Mouse (Mus musculus): ENCODE results near the gene Pax5. TPM values are rescaled to one million over a fixed set of nuclear protein-coding genes. Genes with fewer than 3 reads are reported as not detected.

Pax5 gene
- total RNA-seq, 2 experiments from 2014 or later, result not detected

DNA sequence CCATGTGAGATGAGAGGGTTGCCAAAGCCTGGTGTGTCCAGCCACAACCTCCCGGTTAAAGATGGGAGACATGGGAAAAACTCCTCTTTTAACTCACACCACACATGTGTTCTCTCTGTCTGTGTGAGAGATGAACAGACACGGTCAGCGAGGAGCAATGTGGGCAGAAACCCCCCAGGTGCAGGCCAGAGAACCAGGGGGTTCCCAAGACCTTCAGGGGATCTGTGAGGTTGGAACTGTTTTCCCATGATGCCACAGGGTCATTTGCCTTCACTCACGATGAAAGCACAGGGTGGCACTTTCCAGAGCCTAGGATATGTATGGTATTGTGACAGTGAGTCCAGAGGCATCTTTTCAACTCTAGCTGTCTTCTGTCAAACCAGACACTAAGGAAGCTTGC is 39.9 kb downstream of the Pax5 start:
- ATAC-seq (replicated peaks; ENCODE audit: poor library complexity, severe bottlenecking), result no peak

DNA sequence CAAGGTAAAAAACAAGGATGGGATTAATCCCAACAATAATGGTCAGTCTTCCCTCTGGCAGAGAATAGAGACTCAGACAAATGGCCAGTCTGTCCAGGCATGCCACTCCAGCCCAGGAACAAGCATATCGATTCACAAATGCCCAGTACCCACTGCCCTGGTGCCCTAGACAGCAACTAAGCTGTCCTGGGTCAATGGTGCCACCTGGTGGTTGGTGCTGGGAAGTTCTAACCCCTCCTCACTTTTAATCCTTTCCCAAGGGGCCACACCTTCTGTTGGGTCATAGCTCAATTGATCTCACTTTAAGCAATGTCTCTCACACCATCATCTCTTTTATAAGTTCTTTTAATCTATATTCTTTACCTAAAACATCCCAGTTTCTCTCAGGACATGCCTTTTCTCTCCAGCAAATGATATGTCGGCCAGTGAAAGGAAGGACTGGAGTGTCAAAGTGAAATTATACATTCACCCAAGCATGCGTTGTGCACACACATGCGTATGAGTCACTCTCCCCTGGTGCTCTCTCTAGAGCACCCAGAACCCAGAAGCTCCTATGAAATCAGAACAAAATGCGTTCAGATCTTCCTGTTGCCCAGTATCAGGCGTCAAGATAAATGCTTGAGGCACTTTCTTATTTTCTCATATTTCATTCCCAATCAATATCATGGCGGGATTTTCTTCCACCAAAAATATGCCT is 40.7 kb downstream of the Pax5 start:
- ATAC-seq (replicated peaks; ENCODE audit: poor library complexity, severe bottlenecking), result no peak

DNA sequence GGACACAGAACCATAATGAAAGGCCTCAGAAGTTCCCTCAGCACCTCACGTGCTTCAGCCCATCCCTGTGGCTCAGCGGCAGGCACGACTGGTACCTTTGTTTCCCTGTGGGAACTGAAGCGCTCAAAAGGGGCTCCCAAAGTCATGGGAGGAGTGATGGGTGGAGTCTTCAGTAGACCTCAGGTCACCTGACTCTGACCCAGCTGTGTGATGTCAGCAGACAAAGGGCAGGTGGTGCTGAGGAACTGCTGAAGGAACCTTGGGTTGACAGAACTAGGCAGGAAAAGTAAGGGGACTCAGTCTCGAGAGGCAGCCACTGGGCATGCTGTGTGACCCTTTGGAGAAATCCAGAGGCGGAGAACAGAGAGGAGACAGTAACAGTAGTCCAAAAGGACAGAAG is 41.7 kb downstream of the Pax5 start:
- no peak for ATAC-seq (replicated peaks; ENCODE audit: poor library complexity, severe bottlenecking)

DNA sequence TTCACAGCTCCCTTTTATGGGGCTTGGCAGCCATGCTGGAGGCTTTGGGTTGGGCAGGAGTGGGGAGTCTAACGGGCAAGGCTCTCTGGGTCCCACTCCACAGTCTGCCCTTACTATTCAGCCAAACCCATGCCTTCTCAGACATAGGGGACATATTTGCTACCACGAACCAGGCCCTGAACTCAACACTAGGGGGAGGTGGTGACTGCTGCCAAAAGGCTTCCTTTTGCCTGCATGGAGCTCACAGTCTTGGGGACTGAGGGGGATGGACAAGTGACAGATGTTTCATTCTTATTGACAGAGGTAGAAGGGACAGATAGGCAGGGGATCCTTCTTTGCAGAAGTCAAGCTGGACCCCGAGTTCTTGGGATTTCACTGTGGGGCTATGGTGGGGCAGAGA is 42.1 kb downstream of the Pax5 start:
- ATAC-seq (replicated peaks; ENCODE audit: poor library complexity, severe bottlenecking), result no peak

DNA sequence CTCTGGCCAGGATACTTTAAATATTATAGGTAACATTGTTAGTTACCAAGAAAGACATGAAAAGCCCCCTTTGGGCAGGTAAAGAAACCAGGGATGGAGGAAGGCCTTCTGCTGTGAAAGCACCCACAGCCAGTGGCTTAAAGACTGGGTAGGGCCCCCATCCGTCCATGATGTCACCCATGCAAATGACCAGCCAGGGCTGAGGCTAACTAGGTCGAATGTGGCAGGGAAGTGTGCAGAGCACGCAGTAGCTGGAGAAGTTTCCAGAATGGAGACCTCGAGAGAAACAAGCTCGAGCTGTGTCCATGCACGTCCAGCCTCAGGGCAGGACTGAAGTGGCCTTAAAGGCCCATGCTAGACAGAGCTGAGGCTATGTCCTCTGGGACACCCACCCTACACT is 42.9 kb downstream of the Pax5 start:
- ATAC-seq (replicated peaks; ENCODE audit: poor library complexity, severe bottlenecking), result no peak

DNA sequence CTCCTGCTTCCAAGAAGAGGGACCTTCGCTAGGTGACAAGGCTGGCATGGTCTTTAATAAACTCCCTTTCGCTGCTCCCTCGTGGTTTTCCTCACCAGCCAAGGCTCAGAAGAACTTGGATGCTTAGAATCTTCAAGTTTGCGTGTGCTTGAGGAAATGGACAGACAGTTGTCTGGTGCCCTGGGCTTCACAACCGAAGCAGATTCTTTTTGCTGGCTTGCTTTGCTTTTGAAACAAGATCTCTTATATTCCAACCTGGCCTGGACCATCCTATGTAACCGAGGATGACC is 45.6 kb downstream of the Pax5 start:
- no peak for ATAC-seq (replicated peaks; ENCODE audit: poor library complexity, severe bottlenecking)

DNA sequence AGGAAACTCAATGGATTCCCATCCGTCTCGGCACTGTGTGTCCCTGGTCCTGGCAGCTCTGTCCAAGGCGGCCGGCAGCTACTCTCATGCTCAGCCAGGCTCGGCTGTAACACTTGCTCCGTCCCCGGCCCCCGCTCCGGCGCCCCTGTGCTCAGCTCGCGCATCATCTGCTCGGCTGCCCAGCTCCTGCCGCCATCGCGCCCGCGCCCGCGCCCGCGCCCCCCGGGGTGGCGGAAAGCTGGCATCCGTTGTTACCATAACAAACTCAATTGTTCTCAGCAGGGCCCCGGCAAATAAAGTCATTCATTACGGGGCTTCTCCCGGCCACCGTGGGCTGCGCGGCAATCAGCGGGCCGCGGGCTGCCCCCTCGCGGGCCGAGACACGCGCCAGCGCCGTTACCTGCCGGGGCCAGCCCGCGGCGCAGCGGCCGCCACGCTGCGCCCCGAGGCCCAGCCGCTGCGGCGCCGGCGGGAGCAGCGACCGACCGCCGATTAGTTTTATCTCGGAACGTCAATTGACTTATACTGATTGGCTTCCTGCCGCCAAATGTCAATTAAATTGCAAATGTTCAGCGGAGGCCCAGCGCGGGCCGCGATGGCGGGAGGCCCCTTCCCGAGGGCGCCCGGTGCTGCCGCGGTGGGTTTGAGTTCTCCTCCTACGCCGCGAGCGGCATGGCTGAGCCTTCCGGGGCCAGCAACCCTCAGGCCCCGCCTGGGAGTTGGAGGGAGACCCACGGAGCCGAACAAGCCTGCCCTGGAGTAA is 46.1 kb downstream of the Pax5 start:
- no peak for ATAC-seq (replicated peaks; ENCODE audit: poor library complexity, severe bottlenecking)

DNA sequence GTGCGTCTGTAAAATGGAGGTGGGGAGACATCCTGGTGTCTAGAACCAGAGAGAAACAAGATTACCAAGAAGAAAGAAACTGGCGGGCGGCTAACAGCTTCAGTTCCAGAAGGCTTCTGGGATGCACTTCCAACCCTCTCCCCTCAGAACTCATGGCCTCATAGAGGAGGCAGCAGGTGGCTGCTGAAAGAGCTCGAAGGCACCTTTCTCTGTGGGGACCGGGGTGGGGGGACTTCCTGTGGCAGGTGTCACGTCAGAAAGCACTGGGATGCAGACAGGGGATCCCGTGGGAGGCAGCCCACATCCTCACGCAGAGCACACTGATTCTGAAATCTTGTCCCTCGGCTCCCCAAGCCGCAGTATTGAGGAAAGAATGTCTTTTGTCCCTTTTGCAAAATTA is 46.8 kb downstream of the Pax5 start:
- no peak for ATAC-seq (replicated peaks; ENCODE audit: poor library complexity, severe bottlenecking)

DNA sequence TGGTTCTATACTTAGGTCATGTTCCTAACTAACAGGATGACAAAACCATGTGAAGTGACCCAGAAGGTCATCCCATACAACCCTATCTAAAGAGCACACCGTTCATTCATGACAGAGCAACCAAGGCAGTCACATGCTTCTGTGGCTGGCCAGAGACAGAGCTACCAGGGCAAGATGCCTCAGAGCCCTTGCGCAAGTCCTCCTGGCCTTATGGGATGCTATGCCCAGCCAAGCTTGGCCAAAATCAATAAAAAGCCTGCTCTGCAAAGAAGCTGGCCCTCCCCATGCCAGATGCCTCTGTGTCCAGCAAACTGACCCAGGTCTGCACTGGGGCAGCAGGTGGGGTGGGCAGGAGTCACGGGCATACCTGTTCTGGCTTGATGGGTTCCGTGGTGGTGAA is 65.1 kb downstream of the Pax5 start:
- ATAC-seq (replicated peaks; ENCODE audit: poor library complexity, severe bottlenecking), result no peak

DNA sequence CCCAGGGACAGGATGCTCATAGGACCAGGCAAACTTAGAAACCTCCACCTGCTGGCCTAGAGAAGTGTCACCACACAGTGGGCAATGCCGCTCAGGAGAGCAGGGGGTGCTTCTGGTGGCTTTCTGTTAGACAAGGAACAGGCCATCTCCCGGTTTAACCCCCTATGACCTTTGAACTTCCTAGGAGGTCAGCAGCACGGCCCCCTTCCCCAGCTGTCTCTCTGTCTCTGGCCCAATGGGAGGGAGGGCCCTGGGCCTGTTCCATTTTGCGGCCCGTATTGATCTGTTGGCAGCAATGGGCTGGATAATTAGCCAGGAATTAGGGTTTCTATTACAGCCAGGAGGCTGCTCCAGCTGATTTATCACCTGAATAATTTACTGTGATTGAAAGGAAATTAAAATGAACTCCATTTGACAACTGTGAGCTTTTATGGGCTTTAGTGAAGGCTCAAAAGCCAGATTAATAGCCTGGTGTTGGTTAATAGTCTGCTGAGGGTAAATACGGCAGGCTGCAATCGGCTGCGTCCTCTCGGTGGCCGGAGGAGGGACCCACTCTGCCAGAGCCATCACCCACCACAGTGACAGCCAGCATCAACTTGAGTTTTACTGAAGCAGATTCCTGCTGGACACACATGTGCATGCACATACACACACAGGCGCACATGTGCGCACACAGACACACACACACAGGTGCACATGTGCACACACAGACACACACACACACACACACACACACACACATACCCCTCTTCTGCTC is 68.3 kb downstream of the Pax5 start:
- ATAC-seq (replicated peaks; ENCODE audit: poor library complexity, severe bottlenecking), result no peak

DNA sequence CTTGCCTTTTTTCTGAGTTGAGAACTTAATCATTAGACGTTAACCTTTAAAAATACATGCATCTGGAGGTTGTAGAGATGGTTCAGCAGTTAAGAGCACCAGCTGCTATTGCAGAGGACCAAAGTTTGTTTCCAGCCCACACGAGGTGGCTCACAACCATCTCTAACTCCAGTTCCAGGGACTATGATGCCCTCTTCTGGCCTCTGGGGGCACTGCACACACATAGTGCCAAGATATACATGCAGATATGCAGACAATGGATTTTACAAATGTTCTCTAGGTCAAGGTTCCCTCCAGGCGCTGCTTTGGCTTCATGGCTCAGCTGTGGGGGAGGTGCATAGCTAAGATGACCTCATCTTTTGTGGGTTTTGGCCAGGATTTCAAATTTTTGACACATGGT is 74.7 kb downstream of the Pax5 start:
- no peak for ATAC-seq (replicated peaks; ENCODE audit: poor library complexity, severe bottlenecking)

DNA sequence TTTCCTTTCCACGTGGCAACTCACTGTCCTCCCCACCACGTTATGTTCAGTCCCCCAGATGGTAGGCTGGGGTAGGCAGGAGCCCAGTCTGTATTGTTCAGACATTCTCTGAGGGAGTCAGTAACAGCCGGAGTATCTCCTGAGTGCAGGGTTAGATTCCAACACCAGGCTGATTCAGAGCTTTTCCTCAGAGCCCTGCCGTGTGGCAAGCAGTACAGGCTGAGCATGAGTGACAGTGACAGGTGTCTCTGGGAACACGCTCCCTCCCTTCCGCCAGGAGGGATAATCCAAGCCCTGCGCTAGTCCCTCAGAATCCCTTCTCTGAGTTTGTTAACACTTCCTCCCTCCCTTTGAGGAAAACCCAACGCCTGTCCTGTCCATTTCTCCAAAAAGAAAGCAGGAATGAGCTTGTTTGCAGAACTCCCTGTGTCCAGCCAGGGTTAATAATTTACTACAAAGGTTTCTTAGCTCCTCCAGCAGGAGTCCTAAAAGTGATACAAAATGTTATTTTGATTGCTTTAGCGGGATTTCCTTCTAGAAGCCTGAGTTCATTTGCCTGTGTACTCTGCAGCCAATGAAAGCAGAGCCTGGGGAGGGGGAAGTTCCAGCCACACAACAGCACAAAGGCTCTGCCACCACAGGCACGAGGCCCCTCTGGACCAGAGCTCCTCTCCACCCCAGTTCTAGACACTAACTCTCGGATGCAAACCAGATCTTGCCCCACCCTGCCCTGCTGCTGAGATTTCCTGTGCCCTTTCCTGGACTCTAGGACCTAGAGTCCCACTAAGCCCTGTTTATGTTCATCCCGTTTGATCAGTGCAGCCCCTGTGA is 76.4 kb downstream of the Pax5 start:
- no peak for ATAC-seq (replicated peaks; ENCODE audit: poor library complexity, severe bottlenecking)

DNA sequence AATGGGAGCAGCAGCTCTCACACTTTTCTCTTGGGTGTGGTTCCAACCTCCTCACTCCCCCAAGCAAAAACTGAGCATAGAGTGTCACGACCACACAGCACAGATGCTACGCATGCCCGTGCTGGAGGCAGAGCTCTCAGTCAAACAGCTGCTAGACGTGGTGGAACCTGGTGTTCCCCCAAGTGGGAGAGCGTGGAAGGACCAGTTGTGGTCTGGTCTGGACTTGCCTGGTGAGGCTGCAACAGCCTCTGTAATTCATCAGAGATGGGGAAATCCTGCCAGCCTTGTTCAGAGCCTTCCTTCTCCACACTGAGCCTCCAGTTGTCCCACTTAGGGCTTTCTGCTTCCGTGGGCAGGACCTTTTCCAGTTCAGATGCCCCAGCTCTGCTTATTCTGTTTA is 80.2 kb downstream of the Pax5 start:
- ATAC-seq (replicated peaks; ENCODE audit: poor library complexity, severe bottlenecking), result no peak

DNA sequence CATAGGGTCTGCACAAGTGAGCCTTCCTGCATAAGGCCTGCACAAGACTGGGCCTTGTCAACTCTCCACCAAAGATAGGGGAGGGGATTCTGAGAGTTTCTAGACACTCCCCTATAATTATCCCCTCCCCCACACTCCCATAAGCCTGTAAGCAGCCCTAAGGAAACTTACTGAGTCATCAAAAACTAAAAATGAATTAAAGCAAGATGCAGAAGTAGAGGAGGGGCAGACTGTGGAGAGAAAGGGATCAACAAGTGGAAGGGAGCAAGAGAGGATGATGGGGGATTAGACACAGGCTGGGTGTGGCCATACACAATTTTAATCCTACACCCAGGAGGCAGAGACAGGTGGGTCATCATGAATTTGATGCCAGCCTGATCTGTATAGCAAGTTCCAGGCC is 82.4 kb downstream of the Pax5 start:
- no peak for ATAC-seq (replicated peaks; ENCODE audit: poor library complexity, severe bottlenecking)

DNA sequence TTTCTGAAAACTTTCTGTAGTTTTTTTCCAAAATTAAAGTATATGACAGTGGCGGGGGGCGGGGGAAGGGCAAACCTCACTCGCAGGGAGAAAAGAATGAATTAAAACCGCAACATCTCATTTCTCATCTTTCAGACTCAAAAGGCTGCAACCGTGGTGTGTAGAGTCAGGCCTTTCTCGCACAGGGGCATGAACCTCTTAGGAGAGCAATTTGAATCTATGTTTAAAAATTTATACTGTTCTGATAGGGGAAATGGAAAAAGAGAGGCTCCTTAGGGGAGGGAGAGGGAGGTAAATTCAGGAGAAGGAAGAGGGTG is 85.2 kb downstream of the Pax5 start:
- no peak for ATAC-seq (replicated peaks; ENCODE audit: poor library complexity, severe bottlenecking)

DNA sequence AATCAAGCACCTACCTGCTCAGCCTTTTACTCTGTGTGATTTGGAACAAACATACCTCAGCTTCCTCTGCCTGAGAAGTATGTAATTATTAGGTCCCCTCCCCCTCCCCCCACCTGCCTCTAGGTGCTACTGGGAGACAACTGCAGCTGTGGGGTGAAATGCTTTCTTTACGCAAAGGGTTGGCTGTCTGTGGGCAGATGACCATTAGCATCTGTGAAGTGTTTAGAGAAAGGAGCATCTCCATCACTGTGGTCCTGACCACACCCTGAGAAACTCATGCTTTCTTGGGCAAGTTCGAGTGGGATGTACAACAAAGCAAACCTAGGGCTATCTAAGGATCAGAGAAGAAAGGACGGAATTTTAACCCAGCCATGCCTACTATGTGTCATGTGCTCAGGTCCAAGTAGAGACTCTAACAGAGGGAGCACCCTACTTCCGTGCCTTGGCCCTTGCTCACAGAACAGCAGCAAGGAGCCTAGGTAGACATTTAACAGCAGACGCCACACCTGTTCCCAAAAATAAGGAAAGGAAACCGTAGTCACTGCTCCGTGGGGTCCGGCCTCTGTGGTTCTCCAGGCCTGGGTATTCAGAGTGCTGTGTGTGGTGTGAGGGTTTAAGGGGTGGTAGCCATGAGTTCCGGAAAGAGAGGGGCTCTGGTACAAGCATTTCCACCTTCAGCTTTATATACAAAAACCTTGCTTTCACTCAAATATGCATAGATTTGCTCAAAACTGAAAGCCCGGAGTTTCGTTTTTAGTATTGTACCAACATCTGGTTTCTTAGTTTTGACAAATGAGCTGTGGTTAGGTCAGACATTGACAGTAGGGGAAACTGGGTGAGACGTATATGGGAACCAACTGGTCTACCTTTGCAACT is 85.8 kb downstream of the Pax5 start:
- ATAC-seq (replicated peaks; ENCODE audit: poor library complexity, severe bottlenecking), result no peak

DNA sequence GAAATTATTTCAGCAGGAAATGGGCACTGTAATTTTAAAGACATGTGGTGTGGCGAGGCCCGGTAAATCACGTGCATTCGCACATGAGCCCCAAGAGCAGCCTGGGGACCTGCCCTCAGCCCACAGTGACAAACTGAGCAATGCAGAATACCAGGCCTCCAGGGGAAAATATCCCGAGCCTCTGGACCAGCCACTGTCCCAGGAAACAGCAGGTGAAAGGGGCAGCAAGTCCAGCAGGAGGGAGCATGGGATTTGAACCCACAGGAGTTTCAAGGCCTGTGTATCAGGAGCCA is 86.9 kb downstream of the Pax5 start:
- no peak for ATAC-seq (replicated peaks; ENCODE audit: poor library complexity, severe bottlenecking)

DNA sequence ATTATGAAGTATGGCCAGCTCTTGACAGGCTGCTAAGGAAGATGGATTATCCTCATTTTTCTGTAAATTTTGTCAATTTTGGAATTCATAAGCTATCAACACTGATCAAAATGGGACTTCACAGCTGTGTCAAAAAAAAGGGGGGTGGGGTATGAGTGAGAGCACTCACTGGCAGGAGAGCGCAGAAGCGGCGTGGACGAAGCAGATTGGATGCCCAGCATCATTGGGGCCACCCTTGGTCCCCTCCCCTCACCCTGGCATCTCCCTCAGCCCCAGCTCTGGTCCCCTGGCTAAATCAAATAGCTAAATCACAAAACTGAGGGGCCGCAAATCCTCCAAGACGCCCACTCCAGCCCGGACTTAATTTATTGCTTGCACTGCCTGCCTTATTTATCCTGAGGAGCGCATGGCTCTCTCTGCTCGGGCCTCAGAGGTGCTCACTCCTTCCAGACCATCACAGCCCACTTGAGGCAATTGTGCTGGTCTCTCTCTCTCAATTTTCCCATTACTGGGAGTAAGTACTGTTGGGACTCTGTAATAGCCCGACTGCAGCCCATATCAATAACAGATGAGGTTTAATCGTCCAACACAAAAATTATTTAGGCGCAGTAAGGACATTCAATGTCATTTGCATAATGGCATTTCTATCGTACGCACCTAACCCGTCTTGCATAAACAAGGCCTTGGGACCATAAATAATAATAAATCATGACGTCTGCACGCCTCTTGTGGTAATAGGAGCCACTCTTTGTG is 87.4 kb downstream of the Pax5 start:
- ATAC-seq (replicated peaks; ENCODE audit: poor library complexity, severe bottlenecking), result no peak

DNA sequence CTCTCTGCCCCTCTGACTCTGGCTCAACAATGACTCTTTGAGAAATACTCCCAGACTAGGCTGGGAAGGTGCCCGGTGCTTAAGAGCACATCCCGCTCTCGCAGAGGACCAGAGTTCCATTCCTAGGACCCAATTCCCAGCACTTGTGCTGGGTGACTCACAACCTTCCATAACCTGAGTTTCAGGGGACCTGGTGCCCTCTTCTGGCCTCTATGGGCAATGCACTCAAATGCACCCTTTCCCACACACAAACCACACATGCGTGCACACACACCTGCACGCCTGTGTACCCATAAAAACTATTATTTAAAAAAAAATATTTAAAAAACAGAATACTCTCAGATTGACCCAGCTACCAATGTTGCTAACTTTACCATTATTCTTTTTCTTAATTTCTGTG is 90.0 kb downstream of the Pax5 start:
- no peak for ATAC-seq (replicated peaks; ENCODE audit: poor library complexity, severe bottlenecking)
